Mouse (Mus musculus): ENCODE data around the gene Kank2. TPM values are rescaled to one million over a fixed set of nuclear protein-coding genes. Genes with fewer than 3 reads are reported as not detected.
"Not testable (repeated sequence)": the region's sequence is repeated elsewhere in the genome, so short reads cannot be mapped to it uniquely, and the experiment has no call there.

Kank2 gene
- polyA plus RNA-seq, 1 experiment from 2014 or later, result 6.7 TPM

- H3K27me3 ChIP-seq (replicated peaks; ENCODE audit: control insufficient read depth, insufficient read depth, low read length), result no peaks in the 10 kb centered on the region
- H3K27ac ChIP-seq (ENCODE audit: low read depth, low read length), result no peak overlapping the region; the same call in 1 of the 2 replicates
- WGBS, result 86% methylated on average over 5 of the region's 5 CpGs
- peaks cover 26% of the 10 kb centered on the region for H3K4me1 ChIP-seq (replicated peaks; ENCODE audit: control insufficient read depth, insufficient read depth, low read length)
- DNase-seq (ENCODE audit: low spot score) (no peak), ATAC-seq (replicated peaks; ENCODE audit: low FRiP score) (no peak)
- H3K4me2 ChIP-seq, result no peak overlapping the region; the same call in 1 of the 2 replicates
- H3K9me3 ChIP-seq (ENCODE audit: control insufficient read depth, low read length), result no peaks in the 10 kb centered on the region
- no peak overlapping the region for H3K9ac ChIP-seq (ENCODE audit: low read depth, low read length)
- H3K4me3 ChIP-seq (ENCODE audit: low read depth, low read length), result no peak overlapping the region
- H3K36me3 ChIP-seq (ENCODE audit: control insufficient read depth, insufficient read depth, low read length), result peaks cover 25% of the 10 kb centered on the region
These were observed 3.0 kb downstream of the Kank2 start for GRCm38 (mm10) chr9:21795579-21795978.

GRCm38 (mm10) chr9:21794925-21795324, 3.6 kb downstream of the Kank2 start:
- Histone ChIP-seq H3K4me2 (no peak overlapping the region), H3K36me3 (ENCODE audit: control insufficient read depth, insufficient read depth, low read length) (peaks cover 25% of the 10 kb centered on the region), H3K27me3 (replicated peaks; ENCODE audit: control insufficient read depth, insufficient read depth, low read length) (no peaks in the 10 kb centered on the region), H3K9me3 (ENCODE audit: control insufficient read depth, low read length) (no peaks in the 10 kb centered on the region), H3K9ac (ENCODE audit: low read depth, low read length) (no peak overlapping the region), H3K4me1 (replicated peaks; ENCODE audit: control insufficient read depth, insufficient read depth, low read length) (peaks cover 26% of the 10 kb centered on the region), H3K4me3 (ENCODE audit: low read depth, low read length) (no peak overlapping the region), H3K27ac (ENCODE audit: low read depth, low read length) (no peak overlapping the region)
- 91% methylated on average over 25 of the region's 25 CpGs for WGBS
- DNase-seq (ENCODE audit: low spot score), result no peak
- no peak for ATAC-seq (replicated peaks; ENCODE audit: low FRiP score)

DNA sequence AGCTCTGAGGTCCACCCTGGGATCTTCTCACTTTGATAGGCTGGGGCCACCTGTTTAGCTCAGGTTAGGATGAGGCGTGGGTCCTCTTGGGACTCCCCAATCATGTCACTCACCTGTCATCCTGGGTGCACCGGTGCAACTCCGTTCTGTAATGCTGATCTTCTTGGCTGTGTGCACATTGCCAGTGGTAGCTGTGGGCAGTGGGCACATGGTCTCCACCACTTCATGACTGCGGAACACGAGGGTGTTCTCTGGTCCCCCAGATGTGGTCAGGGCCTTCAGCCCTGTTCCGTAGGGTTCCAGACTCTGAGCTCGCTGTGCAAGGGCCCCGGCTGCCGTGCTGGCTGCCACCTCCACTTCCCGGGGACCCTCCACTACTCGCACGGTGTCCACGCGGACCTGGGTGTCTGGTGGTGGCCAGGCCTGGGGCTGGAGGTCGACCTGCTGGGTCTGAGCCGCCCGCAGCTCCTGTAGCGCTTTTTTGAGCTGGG, 4.2 kb downstream of the Kank2 start:
- Histone ChIP-seq H3K4me3 (ENCODE audit: low read depth, low read length) (no peak overlapping the region), H3K9ac (ENCODE audit: low read depth, low read length) (no peak overlapping the region), H3K9me3 (ENCODE audit: control insufficient read depth, low read length) (no peaks in the 10 kb centered on the region), H3K4me1 (replicated peaks; ENCODE audit: control insufficient read depth, insufficient read depth, low read length) (peaks cover 26% of the 10 kb centered on the region), H3K4me2 (no peak overlapping the region), H3K27ac (ENCODE audit: low read depth, low read length) (no peak overlapping the region), H3K36me3 (ENCODE audit: control insufficient read depth, insufficient read depth, low read length) (peaks cover 26% of the 10 kb centered on the region), H3K27me3 (replicated peaks; ENCODE audit: control insufficient read depth, insufficient read depth, low read length) (no peaks in the 10 kb centered on the region)
- ATAC-seq (replicated peaks; ENCODE audit: low FRiP score) (no peak), DNase-seq (ENCODE audit: low spot score) (no peak)
- WGBS, result 95% methylated on average over 18 of the region's 18 CpGs

GRCm38 (mm10) chr9:21793507-21793906, 5.0 kb downstream of the Kank2 start:
- not testable (repeated sequence) for H3K4me2 ChIP-seq; H3K9ac ChIP-seq (ENCODE audit: low read depth, low read length); H3K9me3 ChIP-seq (ENCODE audit: control insufficient read depth, low read length); H3K4me3 ChIP-seq (ENCODE audit: low read depth, low read length); H3K27me3 ChIP-seq (replicated peaks; ENCODE audit: control insufficient read depth, insufficient read depth, low read length); DNase-seq (ENCODE audit: low spot score); H3K27ac ChIP-seq (ENCODE audit: low read depth, low read length); ATAC-seq (replicated peaks; ENCODE audit: low FRiP score)
- Histone ChIP-seq H3K4me1 (replicated peaks; ENCODE audit: control insufficient read depth, insufficient read depth, low read length) (peaks cover 21% of the 10 kb centered on the region), H3K36me3 (ENCODE audit: control insufficient read depth, insufficient read depth, low read length) (peaks cover 29% of the 10 kb centered on the region)
- WGBS, result 93% methylated on average over 6 of the region's 6 CpGs

DNA sequence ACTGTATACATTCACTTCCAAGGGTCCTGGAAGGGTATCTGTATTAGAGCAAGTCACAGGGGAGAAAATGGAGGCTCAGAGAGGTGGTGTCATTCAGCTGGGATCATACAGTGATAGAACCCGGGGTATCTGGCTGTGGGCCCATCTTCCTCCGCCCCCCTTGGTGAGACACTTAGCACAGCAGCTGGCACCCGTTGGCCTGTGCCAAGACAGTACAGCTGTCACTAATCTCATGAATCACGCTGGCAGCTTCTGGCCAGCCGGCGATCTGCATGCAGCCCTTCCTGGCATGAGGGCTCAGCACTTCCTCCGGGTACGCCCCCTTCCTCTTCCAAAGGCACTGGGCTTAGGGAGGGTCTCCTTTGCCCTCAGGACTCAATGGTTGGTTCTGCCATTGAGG, 5.9 kb downstream of the Kank2 start:
- Histone ChIP-seq H3K9ac (ENCODE audit: low read depth, low read length) (no peak overlapping the region), H3K9me3 (ENCODE audit: control insufficient read depth, low read length) (no peaks in the 10 kb centered on the region), H3K27me3 (replicated peaks; ENCODE audit: control insufficient read depth, insufficient read depth, low read length) (no peaks in the 10 kb centered on the region), H3K27ac (ENCODE audit: low read depth, low read length) (no peak overlapping the region), H3K36me3 (ENCODE audit: control insufficient read depth, insufficient read depth, low read length) (peaks cover 29% of the 10 kb centered on the region), H3K4me2 (no peak overlapping the region), H3K4me3 (ENCODE audit: low read depth, low read length) (no peak overlapping the region), H3K4me1 (replicated peaks; ENCODE audit: control insufficient read depth, insufficient read depth, low read length) (peaks cover 21% of the 10 kb centered on the region)
- WGBS, result 53% methylated on average over 8 of the region's 8 CpGs
- DNase-seq (ENCODE audit: low spot score), result no peak
- ATAC-seq (replicated peaks; ENCODE audit: low FRiP score), result no peak

- H3K4me2 ChIP-seq, result no peak overlapping the region
These were observed 6.7 kb downstream of the Kank2 start for GRCm38 (mm10) chr9:21791861-21792260.

DNA sequence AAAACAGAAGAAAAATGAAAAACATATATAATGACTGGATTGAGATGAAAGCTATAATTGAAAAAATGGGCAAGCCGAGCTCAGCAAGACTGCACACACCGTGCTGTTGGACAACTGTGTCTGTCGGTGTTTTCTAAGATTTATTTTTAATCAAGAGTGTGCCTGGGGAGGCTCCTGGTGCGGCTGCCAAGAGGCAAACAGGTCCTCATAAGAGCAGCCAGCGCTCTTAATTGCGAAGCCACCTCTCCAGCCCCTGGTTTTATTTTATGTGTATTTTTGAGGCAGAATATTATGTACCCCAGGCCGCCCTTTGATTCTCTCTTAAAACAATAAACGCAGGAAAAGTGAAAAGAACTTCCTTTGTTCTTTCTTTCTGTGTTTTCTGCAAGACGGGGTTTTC, 10.3 kb downstream of the Kank2 start:
- Histone ChIP-seq H3K4me3 (ENCODE audit: low read depth, low read length) (no peak overlapping the region), H3K9ac (ENCODE audit: low read depth, low read length) (no peak overlapping the region), H3K4me2 (no peak overlapping the region), H3K27ac (ENCODE audit: low read depth, low read length) (no peak overlapping the region), H3K4me1 (replicated peaks; ENCODE audit: control insufficient read depth, insufficient read depth, low read length) (0 out of 2 replicates have a peak, but pooled peaks cover 6% of the 10 kb centered on the region), H3K36me3 (ENCODE audit: control insufficient read depth, insufficient read depth, low read length) (peaks cover 16% of the 10 kb centered on the region; the same call in 1 of the 2 replicates), H3K27me3 (replicated peaks; ENCODE audit: control insufficient read depth, insufficient read depth, low read length) (no peaks in the 10 kb centered on the region), H3K9me3 (ENCODE audit: control insufficient read depth, low read length) (no peaks in the 10 kb centered on the region)
- WGBS, result 83% methylated on average over 9 of the region's 9 CpGs
- DNase-seq (ENCODE audit: low spot score), result no peak
- no peak for ATAC-seq (replicated peaks; ENCODE audit: low FRiP score)

More at GRCm38 (mm10) chr9:21791861-21792260, 6.7 kb downstream of the Kank2 start:
- no peak for ATAC-seq (replicated peaks; ENCODE audit: low FRiP score)
- 90% methylated on average over 8 of the region's 8 CpGs for WGBS
- no peak overlapping the region for H3K9ac ChIP-seq (ENCODE audit: low read depth, low read length)
- no peak for DNase-seq (ENCODE audit: low spot score)
- no peak overlapping the region for H3K27ac ChIP-seq (ENCODE audit: low read depth, low read length)
- H3K9me3 ChIP-seq (ENCODE audit: control insufficient read depth, low read length), result no peaks in the 10 kb centered on the region
- H3K36me3 ChIP-seq (ENCODE audit: control insufficient read depth, insufficient read depth, low read length), result peaks cover 29% of the 10 kb centered on the region
- peaks cover 14% of the 10 kb centered on the region for H3K4me1 ChIP-seq (replicated peaks; ENCODE audit: control insufficient read depth, insufficient read depth, low read length)
- no peak overlapping the region for H3K4me3 ChIP-seq (ENCODE audit: low read depth, low read length)
- H3K27me3 ChIP-seq (replicated peaks; ENCODE audit: control insufficient read depth, insufficient read depth, low read length), result no peaks in the 10 kb centered on the region

DNA sequence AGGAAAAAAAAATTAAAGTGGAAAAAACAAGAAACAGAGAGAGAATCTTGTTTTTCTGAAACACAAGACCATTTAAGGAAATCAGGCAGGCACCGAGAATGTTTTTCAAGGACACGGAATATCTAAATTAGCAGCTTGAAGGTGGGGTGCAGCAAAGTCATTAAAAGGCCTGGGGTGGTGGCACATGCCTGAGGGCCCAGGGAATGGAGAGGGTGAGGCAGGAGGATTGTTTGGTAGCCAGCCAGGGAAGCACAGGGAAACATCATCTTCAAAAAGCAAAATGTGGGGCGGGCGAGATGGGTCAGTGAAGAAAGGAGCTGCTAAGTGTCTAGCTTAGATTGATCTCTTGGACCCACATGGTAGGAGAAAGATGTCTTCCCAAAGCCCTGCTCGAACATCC, 10.9 kb downstream of the Kank2 start:
- no peak overlapping the region for H3K27ac ChIP-seq (ENCODE audit: low read depth, low read length)
- DNase-seq (ENCODE audit: low spot score), result no peak
- peaks cover 11% of the 10 kb centered on the region; the same call in 1 of the 2 replicates for H3K36me3 ChIP-seq (ENCODE audit: control insufficient read depth, insufficient read depth, low read length)
- no peak overlapping the region for H3K4me2 ChIP-seq
- H3K4me1 ChIP-seq (replicated peaks; ENCODE audit: control insufficient read depth, insufficient read depth, low read length), result 0 out of 2 replicates have a peak, but pooled peaks cover 3% of the 10 kb centered on the region
- no peak overlapping the region for H3K4me3 ChIP-seq (ENCODE audit: low read depth, low read length)
- H3K27me3 ChIP-seq (replicated peaks; ENCODE audit: control insufficient read depth, insufficient read depth, low read length), result no peaks in the 10 kb centered on the region
- WGBS, result 83% methylated on average over 5 of the region's 5 CpGs
- no peak for ATAC-seq (replicated peaks; ENCODE audit: low FRiP score)
- H3K9ac ChIP-seq (ENCODE audit: low read depth, low read length), result no peak overlapping the region
- H3K9me3 ChIP-seq (ENCODE audit: control insufficient read depth, low read length), result no peaks in the 10 kb centered on the region

DNA sequence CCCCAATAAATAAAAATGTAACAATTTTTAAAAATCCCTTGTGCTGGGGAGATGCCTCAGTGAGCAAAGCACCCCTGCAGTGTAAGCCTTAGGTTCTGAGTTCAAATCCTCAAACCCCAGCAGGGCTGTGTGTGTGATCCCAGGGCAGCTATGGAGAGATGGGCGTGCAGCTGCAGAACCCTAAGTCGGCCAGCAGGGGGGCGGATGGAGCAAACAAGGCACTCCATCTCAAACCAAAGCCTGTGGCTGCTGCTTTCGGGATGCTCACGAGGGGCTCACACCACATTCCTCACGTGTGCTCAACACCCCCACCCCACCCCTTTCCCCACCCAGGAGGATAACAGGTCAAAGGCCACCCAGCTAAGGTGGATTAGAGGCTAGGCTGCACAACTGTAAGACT, 11.6 kb downstream of the Kank2 start:
- Histone ChIP-seq H3K9ac (ENCODE audit: low read depth, low read length) (no peak overlapping the region), H3K36me3 (ENCODE audit: control insufficient read depth, insufficient read depth, low read length) (peaks cover 11% of the 10 kb centered on the region; the same call in 1 of the 2 replicates), H3K4me1 (replicated peaks; ENCODE audit: control insufficient read depth, insufficient read depth, low read length) (0 out of 2 replicates have a peak, but pooled peaks cover under 1% of the 10 kb centered on the region), H3K4me2 (no peak overlapping the region), H3K4me3 (ENCODE audit: low read depth, low read length) (no peak overlapping the region), H3K9me3 (ENCODE audit: control insufficient read depth, low read length) (no peaks in the 10 kb centered on the region), H3K27ac (ENCODE audit: low read depth, low read length) (no peak overlapping the region), H3K27me3 (replicated peaks; ENCODE audit: control insufficient read depth, insufficient read depth, low read length) (no peaks in the 10 kb centered on the region)
- peak; percentile 54 for DNase-seq (ENCODE audit: low spot score)
- no peak; the same call in 1 of the 2 replicates for ATAC-seq (replicated peaks; ENCODE audit: low FRiP score)
- WGBS, result 9% methylated on average over 6 of the region's 6 CpGs

Measured in liver, embryonic 11.5 days (tissue).